Mouse (Mus musculus) retina, postnatal 7 days (tissue): Measurements from ENCODE around the gene Slc25a28.

Experiments
- DNase-seq: peaks from one replicate; pipeline ENCODE4 v3.0.0-alpha.2; 2012; ENCODE audit warnings: low read depth, low spot score

The Slc25a28 gene

DNA sequence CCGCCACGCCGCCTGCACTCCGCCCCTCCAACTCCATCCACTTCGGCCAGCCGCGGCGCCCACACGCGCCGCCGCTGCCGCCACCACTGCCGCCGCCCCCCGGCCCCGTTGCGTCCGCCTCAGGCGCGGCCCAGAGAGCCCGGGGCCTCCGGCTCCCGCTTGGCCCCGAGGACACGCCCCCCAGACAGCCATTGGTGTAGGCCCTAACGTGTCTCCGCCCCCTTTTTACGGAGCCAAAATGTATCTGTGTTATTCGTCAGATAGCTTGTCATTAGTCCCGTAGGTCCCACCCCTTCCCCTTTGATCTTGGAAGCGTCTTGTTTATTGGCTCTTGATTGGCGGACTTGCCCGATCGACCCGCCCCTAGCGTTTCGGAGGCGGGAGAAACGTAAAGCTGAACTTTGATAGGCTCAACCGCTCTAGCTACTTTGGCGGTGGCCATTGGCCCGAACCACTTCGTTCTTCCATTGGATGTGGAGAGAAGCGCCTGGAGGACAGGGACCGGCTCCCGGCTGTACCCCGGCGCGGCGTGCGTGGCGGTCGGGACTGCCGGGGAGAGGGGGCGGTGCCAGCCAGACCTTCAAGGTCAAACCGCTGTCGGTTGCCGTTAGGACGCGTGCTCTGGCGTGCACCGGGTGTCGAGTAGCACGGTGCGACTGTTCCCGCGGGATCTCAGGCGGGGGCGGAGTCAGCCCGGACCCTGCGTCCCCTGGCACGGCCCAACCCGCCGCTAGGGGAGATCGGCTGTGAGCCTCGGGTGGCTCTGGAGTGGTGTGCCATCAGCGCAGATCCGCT lies at the start of gene Slc25a28:
Slc25a28 (minus strand) TSS at position 152 of the 795 bp plus-strand sequence.
- DNase-seq, result peak; percentile 99

- DNase-seq, result no peak
Observed at GRCm38 (mm10) chr19:43724194-43724593, 49.5 kb upstream of the Slc25a28 start.

- no peak for DNase-seq
Observed at GRCm38 (mm10) chr19:43723501-43723900, 48.8 kb upstream of the Slc25a28 start.

DNA sequence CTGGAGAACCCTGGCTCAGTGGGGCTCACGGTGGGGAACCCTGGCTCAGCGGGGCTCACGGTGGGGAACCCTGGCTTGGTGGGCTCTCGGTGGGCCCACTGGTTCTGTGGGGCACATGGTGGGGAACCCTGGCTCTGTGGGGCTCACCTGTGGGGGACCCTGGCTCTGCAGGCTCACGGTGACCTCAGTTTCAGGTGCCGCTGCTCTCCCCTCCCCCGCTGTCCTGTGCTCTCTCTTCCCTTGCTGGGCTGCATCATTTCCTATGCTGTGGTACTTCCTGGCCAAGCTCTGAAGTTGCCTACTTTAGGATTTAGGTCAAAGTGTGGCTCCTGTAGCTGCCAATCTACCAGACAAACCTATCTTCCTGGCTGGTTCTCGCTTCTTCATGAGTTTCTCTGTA lies 48.2 kb upstream of the Slc25a28 start:
- no peak for DNase-seq

DNA sequence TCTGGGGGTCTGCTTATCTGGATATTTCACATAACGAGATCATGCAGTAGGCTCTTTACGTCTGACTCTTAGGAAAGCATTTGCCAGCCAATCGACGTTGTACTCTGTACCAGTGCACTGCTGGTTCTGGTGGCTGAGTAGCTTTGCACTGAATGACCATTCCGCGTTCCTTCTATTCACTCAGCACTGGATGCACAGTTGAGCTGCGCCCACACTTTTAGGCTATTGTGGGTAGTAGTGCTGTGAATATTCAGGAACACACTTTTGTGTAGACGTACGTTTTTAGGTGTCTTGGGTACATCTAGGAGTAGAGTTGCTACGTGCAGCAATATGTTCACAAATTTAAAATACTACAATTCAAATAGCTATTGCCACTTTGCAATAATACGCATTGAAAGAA lies 45.4 kb upstream of the Slc25a28 start:
- DNase-seq, result no peak

DNA sequence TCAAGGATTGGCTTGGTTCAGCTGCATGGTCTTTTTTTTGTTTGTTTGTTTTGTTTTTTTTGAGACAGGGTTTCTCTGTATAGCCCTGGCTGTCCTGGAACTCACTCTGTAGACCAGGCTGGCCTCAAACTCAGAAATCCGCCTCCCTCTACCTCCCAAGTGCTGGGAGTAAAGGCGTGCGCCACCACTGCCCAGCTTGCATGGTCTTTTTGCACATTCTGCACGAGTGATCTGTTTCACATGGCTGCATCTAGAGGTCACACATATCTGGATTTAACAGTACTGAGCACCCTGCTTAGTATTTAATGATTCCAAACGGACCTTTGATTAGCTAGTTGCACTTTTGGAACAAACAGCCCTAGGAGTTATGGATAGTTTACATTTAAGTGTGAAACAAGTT lies 37.3 kb upstream of the Slc25a28 start:
- DNase-seq, result no peak

DNA sequence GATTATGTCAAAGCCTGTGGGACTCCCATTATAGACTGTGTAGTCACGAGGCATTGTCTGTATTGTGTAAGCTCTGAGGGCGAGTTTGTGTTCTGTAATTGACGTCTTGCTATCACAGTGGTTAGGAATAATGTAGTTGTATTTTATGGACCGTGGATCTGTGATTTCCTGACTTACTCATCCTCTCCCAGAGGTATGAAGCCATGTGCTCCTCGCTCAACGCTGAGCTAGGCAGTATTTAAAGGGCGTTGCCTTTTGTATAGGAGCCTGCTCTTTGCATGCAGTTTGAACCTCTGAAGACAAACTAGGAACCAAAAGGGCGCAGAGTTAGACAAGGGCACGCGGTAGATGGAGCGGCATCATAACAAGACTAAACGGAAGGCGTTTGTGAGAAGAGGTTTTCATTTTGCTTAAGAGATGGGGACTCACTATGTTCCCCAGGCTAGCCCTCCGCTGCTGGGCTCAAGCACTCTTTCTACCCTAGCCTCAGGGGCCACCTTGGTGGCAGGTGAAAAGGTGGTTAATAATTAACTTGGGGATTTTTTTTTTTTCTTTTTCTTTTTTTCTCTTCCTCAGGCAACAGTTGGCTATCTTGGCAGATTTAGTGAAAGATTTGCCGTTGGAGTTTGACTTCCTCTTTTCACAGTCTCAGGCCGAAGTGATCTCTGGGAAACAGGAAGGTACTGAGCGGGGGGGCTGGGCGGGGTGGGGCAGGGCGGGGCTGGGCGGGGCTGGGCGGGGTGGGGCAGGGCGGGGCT lies 36.7 kb upstream of the Slc25a28 start:
- no peak for DNase-seq

GRCm38 (mm10) chr19:43709317-43709716 lies 34.6 kb upstream of the Slc25a28 start:
- DNase-seq, result no peak

- DNase-seq, result no peak
Observed at GRCm38 (mm10) chr19:43708206-43708605, 33.5 kb upstream of the Slc25a28 start.

DNA sequence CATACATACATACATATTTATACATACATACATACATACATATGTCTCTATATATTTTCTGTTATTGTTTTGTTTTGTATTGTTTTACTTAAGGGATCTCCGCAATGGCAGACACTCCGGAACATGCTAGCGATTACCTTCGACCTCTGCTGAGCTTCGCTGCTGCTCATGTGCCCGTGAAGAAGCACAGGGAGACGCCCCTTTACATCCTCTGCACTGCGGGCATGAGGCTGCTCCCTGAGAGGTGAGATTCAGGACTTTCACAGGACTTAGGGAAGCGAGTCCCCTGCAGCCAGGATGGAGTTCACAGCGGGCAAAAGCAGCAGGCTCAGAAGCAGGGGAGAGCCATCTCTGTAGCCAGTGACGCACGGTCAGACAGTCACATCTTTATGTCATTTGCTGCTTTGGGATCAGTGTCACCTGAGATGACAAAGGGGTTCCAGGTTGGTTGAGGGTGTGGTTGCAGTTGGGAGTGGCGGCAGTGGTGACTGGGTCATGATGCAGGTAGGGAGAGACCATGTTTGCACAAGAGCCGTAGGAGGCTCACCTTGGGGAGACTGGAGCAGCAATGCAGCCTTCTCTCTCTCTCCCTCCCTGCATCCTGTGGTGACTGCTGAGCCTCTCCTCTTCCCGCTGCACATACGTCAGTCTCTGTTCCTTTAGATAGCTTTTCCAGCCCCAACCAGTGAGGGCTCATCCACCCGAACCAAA lies 30.3 kb upstream of the Slc25a28 start:
- DNase-seq, result no peak

GRCm38 (mm10) chr19:43704211-43704610 lies 29.5 kb upstream of the Slc25a28 start:
- no peak for DNase-seq

DNA sequence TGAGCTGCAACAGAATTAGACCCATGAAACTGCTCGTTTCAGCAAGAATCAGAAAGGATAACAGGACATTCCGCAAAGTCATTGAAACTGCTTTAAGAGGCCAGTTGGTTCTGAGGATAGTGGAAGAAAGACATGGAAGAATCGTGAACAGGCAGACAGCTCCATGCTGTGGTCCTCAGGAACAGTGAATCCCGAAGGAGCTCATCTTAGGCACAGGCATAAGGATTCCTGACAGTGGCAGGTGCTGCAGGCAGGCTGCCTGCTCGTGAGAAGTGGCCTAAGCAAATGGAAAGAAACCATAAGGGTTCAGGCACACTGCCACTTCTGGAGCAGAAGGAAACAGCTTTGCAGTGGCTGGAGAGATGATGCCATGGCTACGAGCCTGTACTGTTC lies 25.1 kb upstream of the Slc25a28 start:
- no peak for DNase-seq

GRCm38 (mm10) chr19:43699021-43699762 lies 24.5 kb upstream of the Slc25a28 start:
- DNase-seq, result no peak

- no peak for DNase-seq
Observed at GRCm38 (mm10) chr19:43697666-43698370, 23.1 kb upstream of the Slc25a28 start.

DNA sequence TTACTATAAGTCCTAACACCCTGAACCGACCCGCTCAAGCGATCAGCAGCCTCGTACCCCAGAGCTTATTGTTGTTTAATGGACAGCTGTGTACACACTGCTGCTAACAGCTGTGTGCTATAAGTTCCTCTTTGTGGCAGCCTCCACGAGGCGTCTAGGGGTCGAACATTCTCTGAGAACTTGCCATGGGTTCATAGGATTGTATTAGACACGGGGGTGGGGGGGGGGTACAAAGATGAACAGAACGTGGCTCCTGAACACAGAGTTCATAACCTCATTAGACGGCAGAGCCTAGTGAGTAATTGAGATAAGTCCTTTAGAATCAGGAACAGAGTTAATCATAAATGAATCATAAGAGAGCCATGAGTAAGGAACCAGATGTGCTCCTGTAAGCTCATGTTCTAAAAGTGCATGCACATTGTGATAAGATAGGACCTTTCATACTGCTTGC lies 20.9 kb upstream of the Slc25a28 start:
- no peak for DNase-seq

DNA sequence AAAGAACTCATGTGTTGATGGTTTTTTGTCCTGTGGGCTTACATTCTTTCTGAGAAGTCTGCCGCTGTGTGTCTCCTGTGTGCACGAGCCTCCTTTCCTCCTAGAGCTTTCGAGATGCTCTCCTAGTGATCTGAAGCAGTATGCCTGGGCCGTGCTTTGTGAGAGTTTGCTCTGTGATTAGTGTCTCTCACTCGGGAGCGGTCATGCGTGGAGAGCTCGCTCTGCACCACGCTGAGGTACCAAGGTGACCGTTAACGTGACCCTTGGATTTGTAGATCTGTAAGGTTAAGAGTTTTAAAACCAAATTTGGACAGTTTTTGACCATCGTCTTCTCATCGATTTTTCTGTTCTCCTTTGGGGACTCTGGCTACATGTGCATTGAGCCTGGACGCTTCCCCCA lies 18.1 kb upstream of the Slc25a28 start:
- no peak for DNase-seq

DNA sequence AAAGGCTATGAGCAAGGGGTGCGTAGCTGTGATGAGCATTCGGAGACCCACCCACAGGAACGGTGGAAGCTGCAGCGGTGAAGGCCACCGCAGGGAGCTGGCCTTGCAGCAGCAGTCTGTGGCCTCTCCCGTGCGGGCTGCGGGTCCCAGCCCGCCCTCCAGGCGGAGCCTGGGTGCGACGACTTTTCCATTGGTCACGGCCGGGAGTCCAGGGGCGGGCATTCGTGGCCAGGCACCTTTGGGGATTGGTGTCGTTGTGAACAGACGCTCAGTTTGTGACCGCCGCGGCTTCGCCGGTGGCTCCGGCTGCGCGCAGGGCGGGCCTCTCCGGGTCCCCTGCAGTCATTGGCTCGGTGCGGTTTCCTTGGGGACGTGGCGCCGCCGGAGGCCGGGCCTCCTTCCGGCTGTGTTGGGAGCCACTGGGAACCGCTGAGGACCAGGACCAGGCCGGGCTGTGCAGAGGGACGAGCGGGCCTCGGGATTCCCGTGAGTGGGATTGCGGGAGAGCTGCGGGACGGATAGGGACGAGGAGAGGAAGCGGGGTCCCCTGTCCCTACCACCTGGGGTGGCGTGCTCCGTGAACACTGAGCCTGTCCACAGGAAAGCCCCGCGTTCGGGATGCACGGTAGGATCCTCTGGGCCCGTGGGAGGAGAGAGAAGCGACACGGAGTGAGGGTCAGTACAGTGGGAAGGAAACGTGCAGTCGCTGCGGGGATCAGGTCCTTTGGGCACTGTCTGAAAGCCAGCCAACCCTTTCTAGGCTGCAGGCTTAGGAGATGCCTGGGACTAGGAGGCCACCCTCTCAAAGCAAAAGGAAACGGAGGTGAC lies 15.0 kb upstream of the Slc25a28 start, which contains the start of gene Entpd7:
Entpd7 (plus strand) TSS at position 254 of the 828 bp plus-strand sequence.
- DNase-seq, result peak; percentile 90

GRCm38 (mm10) chr19:43681541-43681940 lies 6.9 kb upstream of the Slc25a28 start:
- DNase-seq, result no peak

- no peak for DNase-seq
Observed at GRCm38 (mm10) chr19:43679474-43679981, 4.8 kb upstream of the Slc25a28 start.
